Mouse (Mus musculus) CH12.LX (cell line): ENCODE data around the gene Rbms1. TPM values are rescaled to one million over a fixed set of nuclear protein-coding genes. Genes with fewer than 3 reads are reported as not detected.

Experiments used
- DNase-seq: peaks from one replicate; pipeline ENCODE4 v3.0.0-alpha.2; 2013; ENCODE audit errors: extremely low read depth
- H3K27ac ChIP-seq: 2 replicates; pipeline ENCODE4 v1.5.1; 2012; ENCODE audit warnings: low read depth, mild to moderate bottlenecking, control low read depth, moderate library complexity; ENCODE audit not compliant: insufficient read depth
- H3K27me3 ChIP-seq: replicated peaks from 2 replicates; pipeline ENCODE3; 2012; ENCODE audit warnings: inconsistent platforms
- H3K36me3 ChIP-seq, 2 experiments: replicated peaks in 1 of 2; 2 replicates each; pipeline versions ENCODE3 to v1.6.1; 2012; ENCODE audit warnings: inconsistent platforms in 1 of 2, low read length in 1 of 2, mild to moderate bottlenecking in 1 of 2, mixed read lengths in 1 of 2, moderate library complexity in 1 of 2; ENCODE audit not compliant: control insufficient read depth in 1 of 2, insufficient read depth in 1 of 2
- H3K4me1 ChIP-seq, 2 experiments: 2 replicates each; pipeline ENCODE4 v1.6.1; 2012; ENCODE audit warnings: inconsistent platforms in 1 of 2, moderate library complexity in 1 of 2; ENCODE audit not compliant: insufficient read depth in 2 of 2, control insufficient read depth in 1 of 2
- H3K4me2 ChIP-seq: 2 replicates; pipeline ENCODE4 v1.6.1; 2012; ENCODE audit warnings: low read depth, mild to moderate bottlenecking, control low read depth; ENCODE audit not compliant: poor library complexity, insufficient read depth, severe bottlenecking
- H3K4me3 ChIP-seq, 3 experiments: fragments of 150-350 bp in 1 of 3; sonication (generic) in 1 of 3; replicated peaks in 1 of 3; 2 replicates each; pipeline versions ENCODE3 to v1.5.1; 2011 to 2012; ENCODE audit warnings: low read depth in 2 of 3, low read length in 2 of 3, mild to moderate bottlenecking in 2 of 3, moderate library complexity in 2 of 3, control low read depth in 1 of 3, improper control_type of control experiment in 1 of 3, inconsistent platforms in 1 of 3, mixed read lengths in 1 of 3; ENCODE audit not compliant: poor library complexity in 1 of 3
- H3K79me2 ChIP-seq: replicated peaks from 2 replicates; pipeline ENCODE4 v1.6.1; 2012; ENCODE audit warnings: mild to moderate bottlenecking, moderate library complexity; ENCODE audit not compliant: control insufficient read depth, poor library complexity, insufficient read depth, severe bottlenecking; ENCODE audit errors: extremely low read depth
- H3K9ac ChIP-seq: 2 replicates; pipeline ENCODE4 v1.6.1; 2012; ENCODE audit warnings: low read depth, mild to moderate bottlenecking, control low read depth, moderate library complexity; ENCODE audit not compliant: insufficient read depth
- H3K9me3 ChIP-seq: replicated peaks from 2 replicates; pipeline ENCODE3; 2012; ENCODE audit warnings: low read length, inconsistent platforms, mixed read lengths
- BHLHE40 ChIP-seq: IDR thresholded peaks from 2 replicates; pipeline ENCODE4 v1.6.1; 2011; ENCODE audit warnings: mild to moderate bottlenecking, low read depth, low read length, improper control_type of control experiment
- CHD1 ChIP-seq: IDR thresholded peaks from 2 replicates; pipeline ENCODE4 v1.6.1; 2012; ENCODE audit warnings: low read depth, low read length, improper control_type of control experiment, inconsistent platforms
- CTCF ChIP-seq, 2 experiments: IDR thresholded peaks in 1 of 2; conservative IDR thresholded peaks in 1 of 2; 2 replicates each; pipeline ENCODE4 v1.5.1; 2011 to 2012; ENCODE audit warnings: low read depth in 2 of 2, low read length in 2 of 2, improper control_type of control experiment in 1 of 2, inconsistent platforms in 1 of 2, mild to moderate bottlenecking in 1 of 2, moderate library complexity in 1 of 2
- E2F4 ChIP-seq: IDR thresholded peaks from 2 replicates; pipeline ENCODE4 v1.6.1; 2011; ENCODE audit warnings: low read depth, low read length, improper control_type of control experiment; ENCODE audit not compliant: insufficient replicate concordance
- ELF1 ChIP-seq: IDR thresholded peaks from 2 replicates; pipeline ENCODE4 v1.6.1; 2014; ENCODE audit warnings: low read depth, mild to moderate bottlenecking, inconsistent platforms, low read length, improper control_type of control experiment
- EP300 ChIP-seq: IDR thresholded peaks from 2 replicates; pipeline ENCODE4 v1.6.1; 2011; ENCODE audit warnings: low read length, improper control_type of control experiment
- ETS1 ChIP-seq: conservative IDR thresholded peaks from 2 replicates; pipeline ENCODE4 v1.6.1; 2012; ENCODE audit warnings: low read depth, mild to moderate bottlenecking, inconsistent platforms, low read length, improper control_type of control experiment, moderate library complexity
- GABPA ChIP-seq: IDR thresholded peaks from 2 replicates; pipeline ENCODE4 v1.6.1; 2012; ENCODE audit warnings: low read depth, low read length, improper control_type of control experiment, inconsistent platforms; ENCODE audit not compliant: insufficient replicate concordance
- HCFC1 ChIP-seq: IDR thresholded peaks from 2 replicates; pipeline ENCODE4 v1.6.1; 2012; ENCODE audit warnings: low read depth, mild to moderate bottlenecking, inconsistent platforms, low read length, improper control_type of control experiment
- IRF4 ChIP-seq: IDR thresholded peaks from 2 replicates; pipeline ENCODE4 v1.6.1; 2014; ENCODE audit warnings: low read depth, mild to moderate bottlenecking, inconsistent platforms, low read length, improper control_type of control experiment
- JUN ChIP-seq: IDR thresholded peaks from 2 replicates; pipeline ENCODE4 v1.6.1; 2011; ENCODE audit warnings: low read depth, mild to moderate bottlenecking, low read length, improper control_type of control experiment, moderate library complexity; ENCODE audit not compliant: insufficient read depth
- JUND ChIP-seq: conservative IDR thresholded peaks from 2 replicates; pipeline ENCODE4 v1.6.1; 2011; ENCODE audit warnings: low read depth, low read length, improper control_type of control experiment
- MAFK ChIP-seq: IDR thresholded peaks from 2 replicates; pipeline ENCODE4 v1.6.1; 2011; ENCODE audit warnings: low read length, improper control_type of control experiment; ENCODE audit not compliant: insufficient replicate concordance
- MAZ ChIP-seq: IDR thresholded peaks from 2 replicates; pipeline ENCODE4 v1.6.1; 2012; ENCODE audit warnings: low read depth, mild to moderate bottlenecking, inconsistent platforms, low read length, improper control_type of control experiment, moderate library complexity
- MEF2A ChIP-seq: IDR thresholded peaks from 2 replicates; pipeline ENCODE4 v1.6.1; 2014; ENCODE audit warnings: low read depth, mild to moderate bottlenecking, inconsistent platforms, low read length, improper control_type of control experiment, borderline replicate concordance
- MXI1 ChIP-seq: IDR thresholded peaks from 2 replicates; pipeline ENCODE4 v1.6.1; 2011; ENCODE audit warnings: mild to moderate bottlenecking, low read depth, low read length, improper control_type of control experiment
- MYC ChIP-seq: IDR thresholded peaks from 2 replicates; pipeline ENCODE4 v1.6.1; 2011; ENCODE audit warnings: low read depth, mild to moderate bottlenecking, improper control_type of control experiment, low read length
- NELFE ChIP-seq: IDR thresholded peaks from 2 replicates; pipeline ENCODE4 v1.6.1; 2011; ENCODE audit warnings: low read depth, low read length, improper control_type of control experiment
- NRF1 ChIP-seq: IDR thresholded peaks from 2 replicates; pipeline ENCODE4 v1.6.1; 2014; ENCODE audit warnings: low read depth, mild to moderate bottlenecking, inconsistent platforms, low read length, improper control_type of control experiment, moderate library complexity
- PAX5 ChIP-seq: IDR thresholded peaks from 2 replicates; pipeline ENCODE4 v1.6.1; 2012; ENCODE audit warnings: low read length, inconsistent platforms, mixed read lengths
- POLR2A ChIP-seq: IDR thresholded peaks from 2 replicates; pipeline ENCODE4 v1.6.1; 2011; ENCODE audit warnings: low read depth, mild to moderate bottlenecking, improper control_type of control experiment, low read length
- POLR2AphosphoS2 ChIP-seq: IDR thresholded peaks from 2 replicates; pipeline ENCODE4 v1.6.1; 2011; ENCODE audit warnings: low read depth, low read length, improper control_type of control experiment
- RCOR1 ChIP-seq: conservative IDR thresholded peaks from 2 replicates; pipeline ENCODE4 v1.6.1; 2012; ENCODE audit warnings: low read depth, mild to moderate bottlenecking, inconsistent platforms, low read length, improper control_type of control experiment
- SIN3A ChIP-seq: IDR thresholded peaks from 2 replicates; pipeline ENCODE4 v1.6.1; 2012; ENCODE audit warnings: low read length, improper control_type of control experiment, inconsistent platforms
- SMC3 ChIP-seq: IDR thresholded peaks from 2 replicates; pipeline ENCODE4 v1.6.1; 2011; ENCODE audit warnings: low read depth, low read length, improper control_type of control experiment
- TBP ChIP-seq: conservative IDR thresholded peaks from 2 replicates; pipeline ENCODE4 v1.6.1; 2011; ENCODE audit warnings: low read depth, low read length, improper control_type of control experiment
- TCF12 ChIP-seq: IDR thresholded peaks from 2 replicates; pipeline ENCODE4 v1.6.1; 2014; ENCODE audit warnings: low read depth, mild to moderate bottlenecking, inconsistent platforms, low read length, improper control_type of control experiment
- UBTF ChIP-seq: IDR thresholded peaks from 2 replicates; pipeline ENCODE4 v1.6.1; 2012; ENCODE audit warnings: low read depth, mild to moderate bottlenecking, inconsistent platforms, low read length, improper control_type of control experiment, moderate library complexity
- USF1 ChIP-seq: IDR thresholded peaks from 2 replicates; pipeline ENCODE4 v1.6.1; 2014; ENCODE audit warnings: low read depth, mild to moderate bottlenecking, inconsistent platforms, low read length, improper control_type of control experiment
- USF2 ChIP-seq: conservative IDR thresholded peaks from 2 replicates; pipeline ENCODE4 v1.6.1; 2011; ENCODE audit warnings: low read depth, low read length, improper control_type of control experiment
- ZC3H11A ChIP-seq: IDR thresholded peaks from 2 replicates; pipeline ENCODE4 v1.6.1; 2012; ENCODE audit warnings: low read depth, mild to moderate bottlenecking, inconsistent platforms, low read length, improper control_type of control experiment
- ZKSCAN1 ChIP-seq: IDR thresholded peaks from 2 replicates; pipeline ENCODE4 v1.6.1; 2012; ENCODE audit warnings: low read depth, inconsistent platforms, low read length, improper control_type of control experiment, borderline replicate concordance
- ZMIZ1 ChIP-seq: IDR thresholded peaks from 2 replicates; pipeline ENCODE4 v1.6.1; 2012; ENCODE audit warnings: low read depth, mild to moderate bottlenecking, inconsistent platforms, low read length, improper control_type of control experiment
- ZNF384 ChIP-seq: IDR thresholded peaks from 2 replicates; pipeline ENCODE4 v1.6.1; 2012; ENCODE audit warnings: low read depth, low read length, improper control_type of control experiment, inconsistent platforms
- dilution Hi-C: fragments of 300-500 bp; cut with MboI; formaldehyde crosslinking; loops from 2 replicates; pipeline ENCODE4 v1.14.3; 2020; ENCODE audit warnings: low sequenced_read_pairs; ENCODE audit not compliant: extremely low pct_unique_long_range_greater_than_20kb, extremely low pct_ligation_motif_present
- in situ Hi-C: fragments of 300-500 bp; cut with MboI; formaldehyde crosslinking; loops from 3 replicates; pipeline ENCODE4 v1.14.3; 2019; ENCODE audit warnings: low sequenced_read_pairs, low pct_ligation_motif_present, low pct_unique_long_range_greater_than_20kb, mixed read lengths
- polyA plus RNA-seq: library from polyadenylated mRNA; unstranded; fragments of >175 nt; gene quantifications from 2 replicates; pipeline ENCODE4 v1.2.1, GENCODE M21; 2012; ENCODE audit warnings: low read depth; ENCODE audit not compliant: insufficient read length
- total RNA-seq, 2 experiments: library from RNA; depleted of rRNA; stranded (reverse); fragments of 300-350 nt in 1 of 2; fragments of >200 nt in 1 of 2; gene quantifications; 2 replicates each; pipeline ENCODE4 v1.2.3; 2012 to 2014

Rbms1 gene
- total and polyA plus RNA-seq, 3 experiments, result 10.6 to 33.9 (median 12.6) TPM

DNA sequence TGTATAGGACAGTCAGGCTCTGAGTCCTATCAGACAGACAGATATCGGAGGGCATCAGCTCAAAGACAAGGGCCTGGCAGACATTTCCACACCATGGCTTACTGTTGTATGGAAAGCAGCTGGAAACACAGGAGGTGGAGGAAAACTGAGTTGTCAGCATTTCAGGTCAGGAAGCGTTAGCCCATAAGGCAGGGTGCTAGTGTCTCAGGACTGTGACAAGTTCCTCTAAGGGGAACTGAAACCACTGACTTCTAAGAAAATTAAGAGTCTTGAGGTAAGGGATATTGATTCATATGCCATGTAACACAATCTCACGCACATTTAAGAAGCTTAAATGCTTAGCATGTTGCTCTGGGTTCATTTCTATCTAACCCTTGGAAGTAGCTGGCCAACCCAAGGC, 141.4 kb downstream of the Rbms1 start:
- Histone ChIP-seq H3K79me2 (no peaks in the 10 kb centered on the region), H3K9ac (no peak overlapping the region), H3K4me2 (0 out of 2 replicates have a peak overlapping the region, but pooled peaks have one; percentile 4), H3K4me3 (no peak overlapping the region), H3K27ac (no peak overlapping the region), H3K36me3 (peaks cover 0 to 12% of the 10 kb centered on the region in 2 experiments), H3K4me1 (peaks cover 8 to 33% of the 10 kb centered on the region in 2 experiments), H3K9me3 (no peaks in the 10 kb centered on the region), H3K27me3 (no peaks in the 10 kb centered on the region)
- DNase-seq, result peak; percentile 56
- TF ChIP-seq MAZ (no peak), MXI1 (0 out of 2 replicates have a peak, but pooled peaks have one; percentile 22), PAX5 (no peak), IRF4 (peak; percentile 93), USF1 (no peak), POLR2AphosphoS2 (no peak), MAFK (peak; percentile 94), EP300 (peak; percentile 82), ZNF384 (no peak), MEF2A (no peak), UBTF (no peak), GABPA (no peak), USF2 (no peak), ELF1 (no peak), NRF1 (no peak), JUND (0 out of 2 replicates have a peak, but pooled peaks have one; percentile 17), TCF12 (no peak), POLR2A (no peak), CTCF (conservative IDR thresholded peaks at IDR 0.05 in 1 of 2, IDR thresholded peaks at IDR 0.05 in 1 of 2; ENCODE audit: low read depth in 2 of 2, low read length in 2 of 2) (no peak), NELFE (no peak), ZKSCAN1 (no peak), HCFC1 (no peak), CHD1 (no peak), BHLHE40 (no peak), SIN3A (no peak), RCOR1 (no peak), E2F4 (no peak), TBP (no peak), ETS1 (peak; percentile 44; the same call in 1 of the 2 replicates), JUN (no peak), MYC (0 out of 2 replicates have a peak, but pooled peaks have one; percentile 35), SMC3 (no peak), ZMIZ1 (no peak), ZC3H11A (no peak)
- dilution Hi-C loops, result no loop called here
- in situ Hi-C loops, result no loop called here
